Mouse (Mus musculus) forebrain, embryonic 14.5 days (tissue): ENCODE measurements around the gene Pramel6. TPM values are rescaled to one million over a fixed set of nuclear protein-coding genes. Genes with fewer than 3 reads are reported as not detected.
"Not testable (repeated sequence)": the region's sequence is repeated elsewhere in the genome, so short reads cannot be mapped to it uniquely, and the experiment has no call there.

ENCODE experiments used
- ATAC-seq: fragments of 200-750 bp; cut with Nextera tagmentation; 2 replicates; pipeline ENCODE4 v1.8.0; 2017; ENCODE audit warnings: mild to moderate bottlenecking, moderate library complexity
- DNase-seq: peaks from one replicate; pipeline ENCODE4 v3.0.0-alpha.2; 2015; ENCODE audit warnings: low spot score
- H3K27ac ChIP-seq: fragments of 300-500 bp; sonication (generic); 2 replicates; pipeline ENCODE4 v1.5.1; 2014; ENCODE audit warnings: low read depth, mild to moderate bottlenecking, control low read depth, low read length, moderate library complexity
- H3K27me3 ChIP-seq: fragments of 300-500 bp; sonication (generic); replicated peaks from 2 replicates; pipeline ENCODE4 v1.6.1; 2014; ENCODE audit warnings: low read length, control low read depth, mixed read lengths; ENCODE audit not compliant: control insufficient read depth, insufficient read depth
- H3K36me3 ChIP-seq: fragments of 300-500 bp; sonication (generic); 2 replicates; pipeline ENCODE4 v1.6.1; 2014; ENCODE audit warnings: low read length, control low read depth; ENCODE audit not compliant: control insufficient read depth, insufficient read depth
- H3K4me1 ChIP-seq: fragments of 300-500 bp; sonication (generic); 2 replicates; pipeline ENCODE4 v1.6.1; 2014; ENCODE audit warnings: antibody characterized with exemption, low read length, control low read depth; ENCODE audit not compliant: control insufficient read depth, insufficient read depth
- H3K4me2 ChIP-seq: fragments of 300-500 bp; sonication (generic); 2 replicates; pipeline ENCODE4 v1.6.1; 2014; ENCODE audit warnings: mild to moderate bottlenecking, control low read depth, low read length
- H3K4me3 ChIP-seq: fragments of 300-500 bp; sonication (generic); 2 replicates; pipeline ENCODE4 v1.5.1; 2014; ENCODE audit warnings: low read depth, low read length, control low read depth
- H3K9ac ChIP-seq: fragments of 300-500 bp; sonication (generic); 2 replicates; pipeline ENCODE4 v1.6.1; 2014; ENCODE audit warnings: mild to moderate bottlenecking, low read length, control low read depth, moderate library complexity
- H3K9me3 ChIP-seq: fragments of 300-500 bp; sonication (generic); replicated peaks from 2 replicates; pipeline ENCODE4 v1.6.1; 2016; ENCODE audit warnings: low read length, control low read depth, mixed read lengths; ENCODE audit not compliant: control insufficient read depth
- WGBS: fragments of 180-500 bp; shearing (Covaris S2); extraction: QIAGEN DNeasy Blood & Tissue Kit; methylation state at CpG from one replicate; pipeline ENCODE4 v1.1.7; 2014; 5-methylcytosine and 5-hydroxymethylcytosine counted together
- polyA plus RNA-seq: library from polyadenylated mRNA; unstranded; fragments of >200 nt; fragmentation: Nextera tagmentation; extraction: Ambion mirVana; gene quantifications from 2 replicates; pipeline ENCODE4 v1.2.1, GENCODE M21; 2014

The Pramel6 gene
- polyA plus RNA-seq = not detected in 2 replicates

DNA sequence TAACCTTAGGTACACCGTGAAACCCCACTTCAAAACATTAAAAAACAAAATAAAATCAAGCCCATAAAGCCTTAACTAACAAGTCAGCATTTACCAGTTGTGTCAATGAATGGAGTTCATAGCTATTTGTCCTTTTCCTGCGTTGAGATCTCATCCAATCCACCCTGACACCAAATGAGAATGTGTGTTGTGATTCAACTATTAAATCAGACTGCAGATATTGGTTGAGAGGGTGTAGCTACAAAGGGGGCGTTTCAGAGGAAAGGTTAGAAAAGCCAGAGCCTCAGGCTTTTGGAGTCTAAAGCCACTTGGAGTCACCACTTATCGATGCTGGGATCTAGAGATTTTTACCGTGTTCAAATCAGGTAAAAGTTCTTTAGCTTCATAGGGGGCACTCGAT is at the start of gene Pramel6:
Gene Pramel6 (plus strand): TSS at position 301 of the 400 bp plus-strand sequence.
- DNase-seq (no peak), ATAC-seq (no peak)
- Histone ChIP-seq H3K4me2 (no peak within 1 kb of the TSS), H3K36me3 (no peaks in the 10 kb centered on the region), H3K9ac (no peak within 1 kb of the TSS), H3K9me3 (no peaks in the 10 kb centered on the region), H3K4me3 (no peak within 1 kb of the TSS), H3K27me3 (no peaks in the 10 kb centered on the region), H3K27ac (no peak within 1 kb of the TSS), H3K4me1 (no peaks in the 10 kb centered on the region)
- 89% methylated on average over 6 of the region's 6 CpGs for WGBS

DNA sequence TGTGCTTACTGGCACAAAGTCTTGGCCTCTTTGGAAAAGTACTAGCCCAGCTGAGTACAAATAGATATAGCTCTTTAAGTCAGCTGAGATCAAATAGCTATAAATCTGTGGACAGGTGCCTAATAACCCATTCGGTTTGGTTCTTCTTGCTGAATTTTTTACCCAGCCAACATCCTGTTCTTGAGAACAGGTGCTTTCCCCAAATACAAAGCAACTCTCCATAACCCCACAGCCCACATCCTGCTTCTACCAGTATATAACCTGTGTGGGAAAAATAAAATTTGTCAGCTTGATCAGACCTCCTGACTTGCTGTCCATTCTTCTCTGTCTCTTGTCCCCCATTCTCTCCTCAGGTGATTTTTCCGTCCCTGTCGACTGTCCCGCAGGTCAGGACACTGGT is 44.6 kb upstream of the Pramel6 start:
- Histone ChIP-seq H3K4me3 (no peak overlapping the region), H3K27me3 (no peaks in the 10 kb centered on the region), H3K36me3 (no peaks in the 10 kb centered on the region), H3K9ac (no peak overlapping the region), H3K4me2 (no peak overlapping the region), H3K9me3 (no peaks in the 10 kb centered on the region), H3K27ac (no peak overlapping the region), H3K4me1 (no peaks in the 10 kb centered on the region)
- 95% methylated on average over 4 of the region's 4 CpGs for WGBS
- no peak for ATAC-seq
- no peak for DNase-seq

DNA sequence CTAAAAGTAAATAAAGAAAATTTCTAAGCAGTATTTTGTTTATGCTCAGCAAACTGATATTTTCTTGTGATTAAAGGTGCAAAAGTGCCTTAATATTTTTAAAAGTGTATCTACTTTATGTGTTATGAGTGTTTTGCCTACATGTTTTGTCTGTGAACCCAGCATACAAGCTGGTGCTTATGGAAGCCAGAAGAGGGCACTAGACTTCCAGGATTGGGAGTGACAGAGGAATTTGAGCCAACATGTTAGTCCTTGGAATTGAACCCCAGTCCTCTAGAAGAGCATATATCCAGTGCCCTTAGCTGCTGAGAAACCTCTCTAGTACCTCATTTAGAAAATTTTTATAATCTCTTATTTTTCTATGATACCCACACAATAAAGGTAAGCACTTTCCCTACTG is 26.2 kb upstream of the Pramel6 start:
- Histone ChIP-seq H3K4me3 (no peak overlapping the region), H3K4me1 (no peaks in the 10 kb centered on the region), H3K36me3 (no peaks in the 10 kb centered on the region), H3K9ac (no peak overlapping the region), H3K27ac (no peak overlapping the region), H3K27me3 (no peaks in the 10 kb centered on the region), H3K9me3 (no peaks in the 10 kb centered on the region), H3K4me2 (no peak overlapping the region)
- ATAC-seq (no peak), DNase-seq (no peak)

DNA sequence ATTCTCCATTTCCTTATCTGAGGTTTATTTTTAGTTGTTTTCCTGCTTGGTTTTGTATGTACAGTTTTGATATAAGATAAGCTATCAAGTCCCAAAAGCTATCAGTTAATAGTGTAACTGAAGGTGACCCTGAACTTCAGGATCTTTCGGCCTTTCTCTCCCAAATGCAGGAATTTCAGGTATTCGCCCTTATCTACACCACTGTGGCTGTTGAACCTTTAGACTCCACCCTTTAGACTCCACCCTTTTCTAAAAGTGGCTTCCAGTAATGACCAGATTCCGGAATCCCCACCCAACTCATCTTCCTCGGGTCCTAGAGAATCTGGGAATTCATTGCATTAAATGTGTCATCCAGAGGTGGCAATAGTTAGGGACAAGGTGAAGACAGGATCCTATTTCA is 25.2 kb upstream of the Pramel6 start:
- Histone ChIP-seq H3K27me3 (no peaks in the 10 kb centered on the region), H3K27ac (no peak overlapping the region), H3K9me3 (no peaks in the 10 kb centered on the region), H3K9ac (no peak overlapping the region), H3K4me3 (no peak overlapping the region), H3K36me3 (no peaks in the 10 kb centered on the region), H3K4me2 (no peak overlapping the region), H3K4me1 (no peaks in the 10 kb centered on the region)
- 82% methylated on average over 4 of the region's 4 CpGs for WGBS
- DNase-seq = no peak
- ATAC-seq = no peak

DNA sequence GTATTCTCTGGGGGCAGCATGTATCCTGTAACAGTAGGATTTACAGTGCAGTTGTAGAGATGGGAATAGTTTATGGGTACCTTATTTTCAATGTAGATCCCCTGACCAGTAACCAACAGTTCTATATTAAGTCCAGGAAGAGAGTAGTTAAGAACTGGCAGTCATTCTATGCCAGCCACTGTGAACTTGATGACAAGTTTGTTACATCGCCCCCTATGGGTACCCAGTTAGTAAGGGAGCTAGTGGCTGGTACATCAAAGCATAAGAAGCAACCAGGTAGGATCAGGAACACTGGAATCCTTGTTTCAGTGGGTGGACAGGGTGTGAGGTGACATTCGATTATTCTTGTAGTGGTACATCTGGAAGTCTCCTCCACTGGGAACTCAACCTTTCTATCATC is 24.1 kb upstream of the Pramel6 start:
- Histone ChIP-seq H3K9ac (no peak overlapping the region), H3K4me2 (no peak overlapping the region), H3K27me3 (no peaks in the 10 kb centered on the region), H3K4me1 (no peaks in the 10 kb centered on the region), H3K27ac (no peak overlapping the region), H3K9me3 (no peaks in the 10 kb centered on the region), H3K4me3 (no peak overlapping the region), H3K36me3 (no peaks in the 10 kb centered on the region)
- DNase-seq (no peak), ATAC-seq (no peak)
- WGBS = 76% methylated on average over 2 of the region's 2 CpGs

DNA sequence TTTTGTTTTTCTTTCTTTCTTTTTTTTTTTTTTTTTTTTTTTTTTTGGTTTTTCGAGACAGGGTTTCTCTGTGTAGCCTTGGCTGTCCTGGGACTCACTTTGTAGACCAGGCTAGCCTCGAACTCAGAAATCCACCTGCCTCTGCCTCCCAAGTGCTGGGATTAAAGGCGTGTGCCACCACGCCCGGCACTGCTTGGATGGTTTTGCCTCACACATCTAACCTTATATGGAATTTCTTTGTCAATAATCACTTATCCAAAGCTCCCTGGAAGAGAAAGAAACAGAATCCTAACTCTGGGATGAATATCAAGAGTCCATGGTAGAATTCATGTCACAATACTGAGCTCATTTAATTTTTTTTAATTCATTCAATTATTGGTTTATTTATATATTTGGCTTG is 9.4 kb upstream of the Pramel6 start, which contains the start of gene Pramel7:
Gene Pramel7 (minus strand): TSS at position 101 of the 400 bp plus-strand sequence.
- DNase-seq, ATAC-seq, H3K9ac ChIP-seq, H3K4me3 ChIP-seq, H3K4me1 ChIP-seq, H3K27ac ChIP-seq, H3K27me3 ChIP-seq, H3K36me3 ChIP-seq, H3K9me3 ChIP-seq, H3K4me2 ChIP-seq: not testable (repeated sequence)
- 85% methylated on average over 4 of the region's 5 CpGs for WGBS

DNA sequence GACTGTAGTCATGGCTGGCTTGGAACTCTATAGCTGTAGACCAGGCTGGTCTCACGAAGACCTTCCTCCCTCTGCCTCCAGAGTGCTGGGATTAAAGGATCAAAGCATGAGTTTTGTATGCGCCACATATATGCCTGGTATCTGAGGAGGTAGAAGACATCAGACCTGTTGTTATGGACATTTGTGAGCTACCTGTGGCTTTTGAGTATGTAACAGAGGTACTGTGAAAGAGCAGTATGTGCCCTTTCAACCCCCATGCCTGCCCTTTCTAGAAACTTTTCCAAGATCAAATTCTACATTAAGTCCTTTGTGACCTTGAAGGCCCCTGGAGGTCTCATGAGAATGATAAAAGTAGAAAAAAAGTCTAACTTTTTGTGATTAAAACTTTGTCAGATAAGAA is 8.7 kb downstream of the Pramel6 start:
- no peak overlapping the region for H3K4me3 ChIP-seq
- DNase-seq (no peak), ATAC-seq (no peak)
- no peaks in the 10 kb centered on the region for H3K27me3 ChIP-seq
- H3K4me1 ChIP-seq = no peaks in the 10 kb centered on the region
- no peak overlapping the region for H3K27ac ChIP-seq
- 90% methylated on average over 2 of the region's 2 CpGs for WGBS
- H3K4me2 ChIP-seq = no peak overlapping the region
- H3K9ac ChIP-seq = no peak overlapping the region
- H3K9me3 ChIP-seq = no peaks in the 10 kb centered on the region
- H3K36me3 ChIP-seq = no peaks in the 10 kb centered on the region

DNA sequence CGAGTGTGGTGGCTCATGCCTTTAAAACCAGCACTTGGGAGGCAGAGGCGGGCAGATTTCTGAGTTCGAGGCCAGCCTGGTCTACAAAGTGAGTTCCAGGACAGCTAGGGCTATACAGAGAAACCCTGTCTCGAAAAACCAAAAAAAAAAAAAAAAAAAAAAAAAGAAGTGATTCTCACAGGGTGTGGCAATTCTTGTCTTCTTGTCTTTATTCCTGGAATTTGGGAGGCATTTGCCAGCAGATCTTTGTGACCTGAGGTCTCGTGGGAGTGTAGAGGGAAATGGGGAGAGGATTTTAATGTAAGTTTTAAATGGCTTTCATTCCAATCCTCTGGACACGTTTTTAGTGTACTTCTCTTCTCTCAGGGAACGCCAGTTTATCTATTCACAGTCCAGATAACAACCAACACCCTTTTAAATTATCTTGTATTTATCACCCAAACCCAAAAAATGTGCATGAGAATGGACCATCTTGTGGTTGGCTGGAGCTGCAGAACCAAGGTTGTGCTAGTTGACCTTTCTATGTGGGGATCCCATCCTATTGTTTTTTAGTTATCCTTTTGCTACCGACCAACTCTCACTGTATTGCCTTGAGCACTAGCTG is 9.2 kb downstream of the Pramel6 start:
- H3K27me3 ChIP-seq = no peaks in the 10 kb centered on the region
- ATAC-seq = no peak
- 87% methylated on average over 7 of the region's 8 CpGs for WGBS
- H3K36me3 ChIP-seq = no peaks in the 10 kb centered on the region
- no peaks in the 10 kb centered on the region for H3K4me1 ChIP-seq
- no peak overlapping the region for H3K4me2 ChIP-seq
- no peak overlapping the region for H3K9ac ChIP-seq
- H3K27ac ChIP-seq = no peak overlapping the region
- H3K9me3 ChIP-seq = no peaks in the 10 kb centered on the region
- no peak for DNase-seq
- no peak overlapping the region for H3K4me3 ChIP-seq

DNA sequence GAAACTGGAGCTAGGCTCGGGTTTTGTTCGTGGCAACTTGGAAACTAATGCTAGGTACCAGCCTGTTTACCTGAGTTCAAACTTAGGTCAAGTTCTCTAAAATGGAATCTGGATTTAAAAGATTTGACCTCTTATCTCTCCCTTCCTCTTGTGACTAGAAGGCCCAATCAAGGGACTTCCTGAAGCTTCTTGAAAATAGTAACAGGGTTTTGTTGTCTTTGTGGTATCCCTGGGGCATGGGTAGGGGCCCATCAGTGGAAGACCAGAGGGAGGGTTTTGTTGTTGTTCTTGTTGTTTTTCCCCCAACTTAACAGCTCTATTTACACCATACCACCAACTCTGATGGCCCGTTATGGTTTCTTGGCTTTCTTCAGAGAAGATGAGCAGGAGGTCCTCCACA is 10.2 kb downstream of the Pramel6 start:
- no peaks in the 10 kb centered on the region for H3K27me3 ChIP-seq
- ATAC-seq (no peak), DNase-seq (no peak)
- WGBS = 81% methylated on average over 3 of the region's 3 CpGs
- H3K4me2 ChIP-seq = no peak overlapping the region
- H3K4me3 ChIP-seq = no peak overlapping the region
- H3K9me3 ChIP-seq = no peaks in the 10 kb centered on the region
- no peaks in the 10 kb centered on the region for H3K4me1 ChIP-seq
- H3K27ac ChIP-seq = no peak overlapping the region
- H3K36me3 ChIP-seq = no peaks in the 10 kb centered on the region
- H3K9ac ChIP-seq = no peak overlapping the region
